ENCODE assay signal across 8 mouse cellular contexts in genomic region chr3:107036458-107037039, GRCm38 (mm10). TPM values are rescaled to one million over a fixed set of nuclear protein-coding genes. Genes with fewer than 3 reads are reported as not detected.
A peak's percentile ranks its signal among the peaks of the same experiment; 100 is the strongest.
DNase-seq lines count a peak whose midpoint lies in the region; ATAC-seq and TF ChIP-seq lines count a peak whose summit lies in the region.

No protein-coding gene starts in this region.

- intact Hi-C loops in left cerebral cortex, adult 2 months (cut with DNase I), result loop anchor here (1.0 kb wide), 1 partner anchor 96 kb away; no protein-coding TSS in a partner anchor
- intact Hi-C loops in left cerebral cortex, postnatal 14 days (cut with DNase I), result loop anchor here (5.0 kb wide), 1 partner anchor 296 kb away; the partner anchor contains the start of gene Rbm15

- peak overlapping the region; percentile 79 for H3K9ac ChIP-seq in heart, embryonic 16.5 days (ENCODE audit: low read length)
- H3K9ac ChIP-seq in midbrain, embryonic 15.5 days, result peak overlapping the region; percentile 79

- H3K27ac ChIP-seq in left cerebral cortex, adult 2 months, result peak overlapping the region; percentile 90
- H3K27ac ChIP-seq in heart, embryonic 16.5 days (ENCODE audit: low read length), result no peak overlapping the region
- H3K27ac ChIP-seq in midbrain, embryonic 15.5 days, result peak overlapping the region; percentile 89

- ATAC-seq in heart, embryonic 16.5 days (replicated peaks; ENCODE audit: extremely low read depth, insufficient read depth, low FRiP score), result 0 out of 2 replicates have a peak, but pooled peaks have one; percentile 2
- ATAC-seq in midbrain, embryonic 15.5 days (replicated peaks), result peak; percentile 74

- WGBS in heart, embryonic 16.5 days, result under 1% methylated on average over 43 of the region's 55 CpGs
- whole genome bisulfite sequencing in midbrain, embryonic 15.5 days, result under 1% methylated on average over 55 of the region's 55 CpGs

- no peaks in the 10 kb centered on the region for H3K9me3 ChIP-seq in heart, embryonic 16.5 days (replicated peaks; ENCODE audit: control insufficient read depth, low read length)
- H3K9me3 ChIP-seq in midbrain, embryonic 15.5 days, result no peaks in the 10 kb centered on the region

- H3K4me2 ChIP-seq in heart, embryonic 16.5 days (ENCODE audit: low read depth, low read length), result peak overlapping the region; percentile 99
- peak overlapping the region; percentile 65 for H3K4me2 ChIP-seq in midbrain, embryonic 15.5 days

- no peak; the same call in 1 of the 2 replicates for TF ChIP-seq CTCF in left cerebral cortex, adult 2 months (IDR thresholded peaks at IDR 0.05)

- H3K4me1 ChIP-seq in heart, embryonic 16.5 days (ENCODE audit: control insufficient read depth, insufficient read depth, low read length), result peaks cover 10% of the 10 kb centered on the region
- peaks cover 51% of the 10 kb centered on the region for H3K4me1 ChIP-seq in midbrain, embryonic 15.5 days

- DNase-seq in left cerebral cortex, adult 2 months (ENCODE audit: extremely low spot score in 1 of 2, low spot score in 2 of 2), result peak; percentile 41 to 50
- DNase-seq in left cerebral cortex, adult 11 months (ENCODE audit: low spot score), result no peak
- DNase-seq in cerebellum, postnatal 36 days, result peak; percentile 20 to 22
- DNase-seq in left cerebral cortex, postnatal 14 days (ENCODE audit: low spot score in 2 of 2), result peak; percentile 15 to 39
- DNase-seq in testis, postnatal 14 days (ENCODE audit: low spot score), result peak; percentile 13
- no peak for DNase-seq in adrenal gland, postnatal 4 days (ENCODE audit: low spot score in 2 of 2)

- H3K27me3 ChIP-seq in heart, embryonic 16.5 days (ENCODE audit: control insufficient read depth, insufficient read depth, low read length), result peaks cover 17% of the 10 kb centered on the region
- H3K27me3 ChIP-seq in midbrain, embryonic 15.5 days (replicated peaks), result no peaks in the 10 kb centered on the region

- no peaks in the 10 kb centered on the region for H3K36me3 ChIP-seq in heart, embryonic 16.5 days (ENCODE audit: control insufficient read depth, insufficient read depth)
- H3K36me3 ChIP-seq in midbrain, embryonic 15.5 days (replicated peaks), result no peaks in the 10 kb centered on the region

- peak overlapping the region; percentile 90 for H3K4me3 ChIP-seq in left cerebral cortex, adult 2 months
- H3K4me3 ChIP-seq in heart, embryonic 16.5 days (ENCODE audit: low read length), result peak overlapping the region; percentile 79
- peak overlapping the region; percentile 70 for H3K4me3 ChIP-seq in midbrain, embryonic 15.5 days

RNA-seq across cellular contexts. Expression of gene Kcna3, which starts 0.6 kb away (rescaled TPM):
- 10 to 100 TPM; 34.9 to 35.3 TPM for total RNA-seq in left cerebral cortex, adult 2 months (2021)
- 1.7 and 3.0 TPM in 2 replicates for polyA plus RNA-seq in heart, embryonic 16.5 days (2015; fragmentation: Nextera tagmentation; extraction: Ambion mirVana)
- 10 to 100 TPM; 28.5 to 28.6 TPM for total RNA-seq in left cerebral cortex, postnatal 14 days (2021)
- polyA plus RNA-seq in midbrain, embryonic 15.5 days (2015; fragmentation: Nextera tagmentation; extraction: Ambion mirVana), result 18.8 and 22.1 TPM in 2 replicates
- 1 to 10 TPM; 1.0 to 1.8 TPM for total RNA-seq in adrenal gland, postnatal 4 days (2021)

Comparison
In these comparisons a context has a peak if more than half of its experiments do, and no peak if none do; other contexts are left out.
1. DNase-seq: peak in left cerebral cortex, adult 2 months (2 of 2), cerebellum, postnatal 36 days (2 of 2), left cerebral cortex, postnatal 14 days (2 of 2) and testis, postnatal 14 days (single experiment); none in left cerebral cortex, adult 11 months (single experiment) and adrenal gland, postnatal 4 days (0 of 2).
2. RNA of gene Kcna3, which starts 0.6 kb away (total RNA-seq): 34.9 to 35.3 TPM in left cerebral cortex, adult 2 months and 28.5 to 28.6 TPM in left cerebral cortex, postnatal 14 days; 1.0 to 1.8 TPM in adrenal gland, postnatal 4 days; every median in the first group is over 10 times any median in the second.
3. Peak in every context shown above with its lines, with median percentiles within 50 percentile points of each other: H3K4me3 ChIP-seq.